30 mouse cellular contexts compared by ENCODE assay signal in the genomic region with DNA sequence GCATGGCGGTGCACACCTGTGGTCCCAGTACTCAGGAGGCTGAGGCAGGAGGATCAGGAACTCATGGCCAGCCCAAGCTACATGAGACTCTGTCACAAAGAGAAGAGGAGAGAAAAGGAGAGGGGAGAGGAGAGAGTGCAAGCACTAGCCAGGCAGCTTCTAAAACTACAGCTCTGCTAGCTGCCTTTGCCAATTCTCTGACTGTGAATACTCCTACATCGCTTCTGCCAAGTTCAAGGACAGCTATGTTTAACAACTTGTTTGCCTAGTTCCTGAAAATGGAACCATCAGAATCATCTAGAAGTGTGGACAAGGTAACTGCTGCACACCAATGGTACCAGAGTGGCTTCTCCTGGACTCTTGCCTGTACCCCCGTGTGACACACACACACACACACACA. TPM values are rescaled to one million over a fixed set of nuclear protein-coding genes. Genes with fewer than 3 reads are reported as not detected.
"Had no signal": no experiment of that assay in that cellular context is flagged by ENCODE, and none has a peak within 500 bp of the region (broad histone marks: within the 10 kb centered on the region; RNA-seq: fewer than 3 reads in every experiment).

No protein-coding gene starts in this region.

- H3K4me2 ChIP-seq: heart, embryonic 11.5 days; heart, embryonic 12.5 days; heart, embryonic 13.5 days; heart, embryonic 15.5 days; hindbrain, embryonic 12.5 days; hindbrain, embryonic 13.5 days; hindbrain, embryonic 14.5 days; hindbrain, embryonic 15.5 days; intestine, embryonic 15.5 days; kidney, embryonic 15.5 days had no signal

- H3K4me1 ChIP-seq: heart, embryonic 10.5 days; heart, embryonic 12.5 days; heart, embryonic 13.5 days; heart, embryonic 15.5 days; hindbrain, embryonic 12.5 days; hindbrain, embryonic 15.5 days; intestine, embryonic 15.5 days; kidney, embryonic 15.5 days had no signal

- H3K4me3 ChIP-seq: heart, embryonic 10.5 days; heart, embryonic 12.5 days; heart, embryonic 13.5 days; heart, embryonic 15.5 days; hindbrain, embryonic 10.5 days; hindbrain, embryonic 12.5 days; hindbrain, embryonic 13.5 days; hindbrain, embryonic 15.5 days; intestine, embryonic 15.5 days; kidney, embryonic 15.5 days; layer of hippocampus, adult 2 months had no signal

- H3K27me3 ChIP-seq: heart, embryonic 15.5 days; hindbrain, embryonic 12.5 days; hindbrain, embryonic 15.5 days; intestine, embryonic 15.5 days had no signal

- DNase-seq: heart, postnatal 10 days; heart, postnatal 14 days; heart, postnatal 36 days; heart, postnatal 4 days; kidney, adult 11 months; kidney, postnatal 10 days; kidney, postnatal 4 days; layer of hippocampus, adult 9-11 months; layer of hippocampus, postnatal 36 days had no signal

- H3K9me3 ChIP-seq: heart, embryonic 10.5 days; heart, embryonic 15.5 days; hindbrain, embryonic 10.5 days; hindbrain, embryonic 12.5 days; hindbrain, embryonic 13.5 days; hindbrain, embryonic 15.5 days; intestine, embryonic 15.5 days; kidney, embryonic 15.5 days had no signal

- H3K36me3 ChIP-seq: heart, embryonic 10.5 days; heart, embryonic 12.5 days; heart, embryonic 13.5 days; heart, embryonic 15.5 days; hindbrain, embryonic 10.5 days; hindbrain, embryonic 12.5 days; hindbrain, embryonic 13.5 days; hindbrain, embryonic 15.5 days; intestine, embryonic 15.5 days; kidney, embryonic 15.5 days had no signal

- H3K27ac ChIP-seq: heart, embryonic 10.5 days; heart, embryonic 13.5 days; heart, embryonic 15.5 days; hindbrain, embryonic 10.5 days; hindbrain, embryonic 12.5 days; hindbrain, embryonic 13.5 days; hindbrain, embryonic 14.5 days; hindbrain, embryonic 15.5 days; hindbrain, postnatal 0 days; intestine, embryonic 15.5 days; kidney, embryonic 15.5 days; kidney, postnatal 0 days; layer of hippocampus, adult 2 months had no signal

- H3K9ac ChIP-seq: heart, embryonic 12.5 days; heart, embryonic 13.5 days; heart, embryonic 15.5 days; hindbrain, embryonic 12.5 days; hindbrain, embryonic 13.5 days; hindbrain, embryonic 14.5 days; hindbrain, embryonic 15.5 days; intestine, embryonic 15.5 days; kidney, embryonic 15.5 days had no signal

- ATAC-seq: inflammation-experienced regulatory T-cells, adult 6 months; intestine, embryonic 15.5 days; intestine, postnatal 0 days had no signal

RNA-seq across cellular contexts. Expression of a gene that starts 29.2 kb away (rescaled TPM):
- total RNA-seq: heart, postnatal 10 days; heart, postnatal 25 days; heart, postnatal 36 days; heart, postnatal 4 days; hematopoietic stem cell, adult 5-6 weeks had no signal
- polyA plus RNA-seq: heart, embryonic 11.5 days; heart, embryonic 12.5 days; heart, embryonic 15.5 days; heart, postnatal 0 days; kidney, embryonic 14.5 days had no signal
